Mouse (Mus musculus): ENCODE measurements around the gene Cisd3. TPM values are rescaled to one million over a fixed set of nuclear protein-coding genes. Genes with fewer than 3 reads are reported as not detected.
A peak's percentile ranks its signal among the peaks of the same experiment; 100 is the strongest.
"Not testable (repeated sequence)": the region's sequence is repeated elsewhere in the genome, so short reads cannot be mapped to it uniquely, and the experiment has no call there.

Cisd3 gene
- total RNA-seq, 2 experiments from 2014 or later = 96.2 to 111 TPM

GRCm38 (mm10) chr11:97697199-97697890, 11.7 kb downstream of the Cisd3 start:
- intact Hi-C loops (cut with DNase I) = no loop called here
- DNase-seq = no peak
- Histone ChIP-seq H3K27ac (0 out of 2 replicates have a peak overlapping the region, but pooled peaks have one; percentile 91), H3K4me3 (peak overlapping the region; percentile 91)
- no peak for TF ChIP-seq CTCF (IDR thresholded peaks at IDR 0.05)

GRCm38 (mm10) chr11:97697891-97698529, 12.4 kb downstream of the Cisd3 start:
- Histone ChIP-seq H3K4me3 (peak overlapping the region; percentile 91), H3K27ac (peak overlapping the region; percentile 91)
- DNase-seq = no peak
- intact Hi-C loops (cut with DNase I) = loop anchor here (1.0 kb wide), 1 partner anchor 40 kb away; no protein-coding TSS in a partner anchor
- no peak for TF ChIP-seq CTCF (IDR thresholded peaks at IDR 0.05)

GRCm38 (mm10) chr11:97698741-97699611, 13.3 kb downstream of the Cisd3 start:
- peak; percentile 55 for TF ChIP-seq CTCF (IDR thresholded peaks at IDR 0.05)
- intact Hi-C loops (cut with DNase I) = loop anchor here (1.0 kb wide), 1 partner anchor 41 kb away; no protein-coding TSS in a partner anchor
- H3K27ac ChIP-seq = peak overlapping the region; percentile 91
- H3K4me3 ChIP-seq = peak overlapping the region; percentile 91
- peak; percentile 80 for DNase-seq

GRCm38 (mm10) chr11:97699626-97700002, 14.0 kb downstream of the Cisd3 start:
- Histone ChIP-seq H3K27ac (peak overlapping the region; percentile 91), H3K4me3 (peak overlapping the region; percentile 91)
- DNase-seq = peak; percentile 84
- no peak for TF ChIP-seq CTCF (IDR thresholded peaks at IDR 0.05)
- intact Hi-C loops (cut with DNase I) = no loop called here

- no peak for TF ChIP-seq CTCF (IDR thresholded peaks at IDR 0.05)
- intact Hi-C loops (cut with DNase I) = no loop called here
- peak; percentile 89 for DNase-seq
- peak within 1 kb of the TSS; percentile 91 for H3K27ac ChIP-seq
- peak within 1 kb of the TSS; percentile 91 for H3K4me3 ChIP-seq
Observed at GRCm38 (mm10) chr11:97700003-97700745, 14.5 kb downstream of the Cisd3 start, which contains the start of gene Pcgf2. Gene Pcgf2 (minus strand): TSS chr11:97700497.

DNA sequence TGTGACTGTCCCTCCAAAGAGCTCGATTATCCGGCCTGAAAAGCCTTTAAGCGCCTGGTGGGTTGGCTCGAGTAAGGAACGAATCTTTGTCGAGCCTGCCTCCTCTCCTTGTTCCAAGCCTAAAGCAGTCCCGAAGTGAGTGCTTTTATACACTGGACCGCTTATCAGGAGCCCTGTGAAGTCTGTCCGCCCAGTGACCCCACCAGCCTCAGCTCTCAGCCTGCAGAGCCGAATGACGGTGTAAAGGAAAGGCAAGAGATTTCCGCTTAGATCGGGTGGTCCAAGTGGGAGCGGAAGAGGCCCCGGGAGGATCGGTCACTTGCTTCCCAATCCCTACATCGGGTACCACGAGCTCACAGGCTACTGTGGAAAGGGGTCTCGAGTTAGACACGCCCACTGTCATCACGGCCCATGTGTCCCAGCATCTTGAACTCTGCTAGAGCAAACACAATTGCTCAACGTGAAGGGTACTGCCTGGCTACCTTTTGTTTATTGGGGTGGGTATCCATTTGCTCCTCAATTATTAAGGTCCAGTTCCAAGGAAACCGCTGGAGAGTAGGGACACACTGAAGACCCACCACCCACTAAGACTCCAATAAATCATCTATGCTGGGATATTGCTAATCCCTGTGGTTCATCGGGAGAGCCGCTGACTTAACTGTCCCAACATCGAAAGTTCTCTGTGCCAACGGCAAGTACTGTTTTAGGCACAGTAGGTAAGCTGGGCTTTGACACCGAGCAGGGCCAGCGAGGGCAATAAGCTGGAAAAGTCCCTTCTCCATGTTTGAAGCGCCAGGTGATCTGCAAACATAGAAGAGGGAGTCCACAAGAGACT, 15.3 kb downstream of the Cisd3 start:
- intact Hi-C loops (cut with DNase I) = no loop called here
- Histone ChIP-seq H3K27ac (peak overlapping the region; percentile 91), H3K4me3 (peak overlapping the region; percentile 91)
- no peak for DNase-seq
- no peak for TF ChIP-seq CTCF (IDR thresholded peaks at IDR 0.05)

- H3K4me3 ChIP-seq = peak overlapping the region; percentile 76
- no peak for TF ChIP-seq CTCF (IDR thresholded peaks at IDR 0.05)
- H3K27ac ChIP-seq = peak overlapping the region; percentile 93
- intact Hi-C loops (cut with DNase I) = loop anchor here (2.0 kb wide), 1 partner anchor 43 kb away; the partner anchor contains the start of gene Pip4k2b
- DNase-seq = no peak
Observed at GRCm38 (mm10) chr11:97701581-97702392, 16.2 kb downstream of the Cisd3 start.

GRCm38 (mm10) chr11:97702393-97702745, 16.7 kb downstream of the Cisd3 start:
- TF ChIP-seq CTCF (IDR thresholded peaks at IDR 0.05) = no peak
- Histone ChIP-seq H3K27ac (peak overlapping the region; percentile 93), H3K4me3 (peak overlapping the region; percentile 76)
- intact Hi-C loops (cut with DNase I) = loop anchor here (2.0 kb wide), 1 partner anchor 42 kb away; the partner anchor contains the start of gene Pip4k2b
- DNase-seq = peak; percentile 87

DNA sequence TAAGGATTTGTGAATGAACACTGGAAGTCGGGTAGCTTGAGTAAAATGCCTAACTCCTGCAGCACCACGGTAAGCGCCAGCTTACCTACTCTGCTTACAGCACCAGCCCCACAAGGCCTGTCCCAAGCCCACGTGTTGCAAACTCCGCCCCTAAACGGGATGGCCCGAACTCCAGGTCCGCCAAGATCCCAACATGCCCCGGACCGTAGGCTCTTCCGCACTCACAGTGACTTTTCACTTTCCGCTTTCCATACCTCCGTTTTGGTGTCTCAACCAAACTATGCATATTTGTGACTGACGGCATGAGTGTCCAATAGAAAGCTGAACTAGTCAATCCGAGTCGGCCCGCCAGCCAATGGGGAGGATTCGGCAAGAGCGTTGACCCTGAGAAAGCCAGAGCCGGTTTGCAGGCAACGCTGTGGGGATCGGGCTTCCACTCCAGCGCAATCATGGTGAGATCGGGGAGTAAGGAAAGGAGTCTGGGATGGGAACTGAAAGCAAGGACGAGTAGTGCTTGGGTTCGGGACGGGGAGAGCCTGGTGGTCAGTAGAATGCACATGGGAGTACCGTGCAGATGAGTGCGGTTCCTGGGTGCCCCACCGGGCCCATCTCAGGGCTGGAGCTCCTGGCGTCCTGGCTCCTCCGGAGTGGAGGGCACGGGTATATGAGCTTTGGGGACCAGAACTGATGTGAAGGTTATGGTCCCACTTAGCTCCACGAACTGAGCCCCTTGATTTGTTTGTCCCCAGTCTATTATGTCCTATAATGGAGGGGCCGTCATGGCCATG, 17.6 kb downstream of the Cisd3 start, which contains the start of gene Psmb3:
Psmb3 (plus strand) TSS at position 361 of the 788 bp plus-strand sequence.
- H3K4me3 ChIP-seq = peak within 1 kb of the TSS; percentile 76
- DNase-seq = peak; percentile 97
- intact Hi-C loops (cut with DNase I) = loop anchor here (2.0 kb wide), 1 partner anchor 42 kb away; the partner anchor contains the start of gene Pip4k2b
- peak within 1 kb of the TSS; percentile 93 for H3K27ac ChIP-seq
- TF ChIP-seq CTCF (IDR thresholded peaks at IDR 0.05) = no peak

- H3K27ac ChIP-seq; DNase-seq; intact Hi-C loops (cut with DNase I); H3K4me3 ChIP-seq: not testable (repeated sequence)
Observed at GRCm38 (mm10) chr11:97710067-97710466, 24.4 kb downstream of the Cisd3 start.

All from gastrocnemius, adult 2 months (tissue).